Comparison of ENCODE assay signal across 14 mouse cellular contexts in the genomic region with DNA sequence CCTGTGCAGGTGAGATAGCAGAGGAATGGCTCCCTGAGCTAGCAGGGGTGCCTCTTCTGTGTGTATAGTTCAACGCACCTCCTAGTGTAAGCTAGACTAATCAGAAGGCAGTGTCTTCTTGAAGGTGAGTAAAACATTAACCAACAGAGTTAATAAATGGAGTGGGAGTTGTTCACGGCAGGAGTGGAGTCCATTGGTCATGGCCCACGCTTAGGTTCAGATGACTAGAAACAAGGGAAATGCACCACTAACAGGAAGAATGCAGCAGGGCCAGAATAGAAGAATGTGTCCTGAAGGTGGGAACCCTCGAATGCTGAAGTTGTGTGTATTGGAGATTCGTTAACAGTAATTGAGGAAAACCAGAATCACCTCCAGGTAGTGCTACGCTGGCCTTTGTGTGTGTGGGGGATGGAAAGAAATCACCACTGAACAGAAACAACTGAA. TPM values are rescaled to one million over a fixed set of nuclear protein-coding genes. Genes with fewer than 3 reads are reported as not detected.
DNase-seq lines count a peak whose midpoint lies in the region; ATAC-seq and TF ChIP-seq lines count a peak whose summit lies in the region.
"Had no signal": no experiment of that assay in that cellular context is flagged by ENCODE, and none has a peak within 500 bp of the region (broad histone marks: within the 10 kb centered on the region; RNA-seq: fewer than 3 reads in every experiment).

No protein-coding gene starts in this region.

- no peaks in the 10 kb centered on the region for H3K27me3 ChIP-seq in testis, adult 2 months (ENCODE audit: control insufficient read depth, insufficient read depth, low read length)
- no peaks in the 10 kb centered on the region for H3K27me3 ChIP-seq in kidney, embryonic 15.5 days
- H3K27me3 ChIP-seq in liver, embryonic 14.5 days (ENCODE audit: control insufficient read depth, insufficient read depth, low read length): no peaks in the 10 kb centered on the region
- no peaks in the 10 kb centered on the region for H3K27me3 ChIP-seq in forebrain, embryonic 10.5 days (ENCODE audit: poor library complexity, severe bottlenecking)
- H3K27me3 ChIP-seq: midbrain, embryonic 13.5 days had no signal

- no peak overlapping the region for H3K9ac ChIP-seq in kidney, embryonic 15.5 days
- H3K9ac ChIP-seq in liver, embryonic 14.5 days (replicated peaks): no peak overlapping the region
- H3K9ac ChIP-seq: hindbrain, embryonic 14.5 days; midbrain, embryonic 13.5 days had no signal

- peak overlapping the region; percentile 36 for H3K4me2 ChIP-seq in kidney, embryonic 15.5 days
- peak overlapping the region; percentile 39; the same call in 1 of the 2 replicates for H3K4me2 ChIP-seq in liver, embryonic 14.5 days (ENCODE audit: low read depth)
- H3K4me2 ChIP-seq: hindbrain, embryonic 14.5 days; midbrain, embryonic 13.5 days had no signal

- no peak for TF ChIP-seq CTCF in testis, adult 2 months (IDR thresholded peaks at IDR 0.05; ENCODE audit: control insufficient read depth, insufficient read depth, insufficient replicate concordance, low read depth, low read length)
- TF ChIP-seq CTCF in liver, embryonic 14.5 days (IDR thresholded peaks at IDR 0.05; ENCODE audit: low read depth): no peak

- no peak for DNase-seq in testis, postnatal 14 days (ENCODE audit: low spot score)
- no peak for DNase-seq in liver, embryonic 14.5 days (ENCODE audit: low read depth in 3 of 3, low spot score in 3 of 3)
- no peak for DNase-seq in embryo, embryonic 9.5 days (ENCODE audit: extremely low spot score)
- no peak for DNase-seq in urinary bladder, adult 2 months (ENCODE audit: low spot score)
- no peak for DNase-seq in forebrain, embryonic 10.5 days (ENCODE audit: extremely low spot score, low spot score)
- DNase-seq: adrenal gland, postnatal 14 days; cerebellum, adult 11-12 months; thymus, postnatal 25 days had no signal

- peak overlapping the region; percentile 55 for H3K4me3 ChIP-seq in testis, adult 2 months (ENCODE audit: control insufficient read depth, low read depth, low read length)
- 0 out of 2 replicates have a peak overlapping the region, but pooled peaks have one; percentile 17 for H3K4me3 ChIP-seq in kidney, embryonic 15.5 days (replicated peaks)
- 0 out of 4 replicates have a peak overlapping the region, but pooled peaks of 1 of the 2 experiments have one; percentile 0 for H3K4me3 ChIP-seq in liver, embryonic 14.5 days (ENCODE audit: insufficient read depth in 1 of 2, low read depth in 2 of 2, low read length in 2 of 2)
- no peak overlapping the region for H3K4me3 ChIP-seq in forebrain, embryonic 10.5 days
- H3K4me3 ChIP-seq: heart, embryonic 10.5 days; midbrain, embryonic 13.5 days had no signal

- 64% methylated on average over 6 of the region's 6 CpGs for WGBS in kidney, embryonic 15.5 days
- WGBS in liver, embryonic 14.5 days (ENCODE audit: insufficient replicate concordance): 64% methylated on average over 6 of the region's 6 CpGs
- 90% methylated on average over 6 of the region's 6 CpGs for WGBS in forebrain, embryonic 10.5 days

- H3K9me3 ChIP-seq in kidney, embryonic 15.5 days (replicated peaks): no peaks in the 10 kb centered on the region
- no peaks in the 10 kb centered on the region for H3K9me3 ChIP-seq in liver, embryonic 14.5 days (ENCODE audit: control insufficient read depth, low read length)
- H3K9me3 ChIP-seq in forebrain, embryonic 10.5 days: no peaks in the 10 kb centered on the region
- H3K9me3 ChIP-seq: heart, embryonic 10.5 days; midbrain, embryonic 13.5 days had no signal

- TF ChIP-seq EP300 in liver, embryonic 14.5 days (IDR thresholded peaks at IDR 0.05; ENCODE audit: low read depth): no peak

- H3K36me3 ChIP-seq in testis, adult 2 months (ENCODE audit: control insufficient read depth, insufficient read depth, low read length): peaks cover 4% of the 10 kb centered on the region
- peaks cover 33% of the 10 kb centered on the region for H3K36me3 ChIP-seq in kidney, embryonic 15.5 days
- H3K36me3 ChIP-seq in liver, embryonic 14.5 days (replicated peaks; ENCODE audit: control insufficient read depth, insufficient read depth, low read depth): peaks cover 11% of the 10 kb centered on the region
- H3K36me3 ChIP-seq in forebrain, embryonic 10.5 days (replicated peaks): peaks cover 47% of the 10 kb centered on the region

- no peak for TF ChIP-seq POLR2A in testis, adult 2 months (IDR thresholded peaks at IDR 0.05; ENCODE audit: control insufficient read depth, low read depth, low read length)

- peaks cover 2% of the 10 kb centered on the region; the same call in 1 of the 2 replicates for H3K4me1 ChIP-seq in testis, adult 2 months (ENCODE audit: control insufficient read depth, insufficient read depth, low read length)
- peaks cover 40% of the 10 kb centered on the region for H3K4me1 ChIP-seq in kidney, embryonic 15.5 days
- H3K4me1 ChIP-seq in liver, embryonic 14.5 days (replicated peaks; ENCODE audit: control insufficient read depth in 2 of 2, insufficient read depth in 2 of 2, low read length in 1 of 2): peaks cover 11 to 15% of the 10 kb centered on the region in 2 experiments
- peaks cover 18% of the 10 kb centered on the region for H3K4me1 ChIP-seq in forebrain, embryonic 10.5 days
- H3K4me1 ChIP-seq: heart, embryonic 10.5 days had no signal

- peak; percentile 81 for ATAC-seq in kidney, embryonic 15.5 days (replicated peaks; ENCODE audit: low FRiP score)
- peak; percentile 15; the same call in 1 of the 2 replicates for ATAC-seq in liver, embryonic 14.5 days (ENCODE audit: insufficient read depth)
- ATAC-seq: midbrain, embryonic 13.5 days had no signal

- no peak overlapping the region for H3K27ac ChIP-seq in testis, adult 2 months (ENCODE audit: control insufficient read depth, insufficient read depth, low read depth, low read length)
- peak overlapping the region; percentile 84 for H3K27ac ChIP-seq in kidney, embryonic 15.5 days
- H3K27ac ChIP-seq in liver, embryonic 14.5 days: no peak overlapping the region
- H3K27ac ChIP-seq in forebrain, embryonic 10.5 days: no peak overlapping the region
- H3K27ac ChIP-seq: heart, embryonic 10.5 days; hindbrain, embryonic 14.5 days; midbrain, embryonic 13.5 days had no signal

RNA-seq across cellular contexts. Expression of a gene that starts 4.2 kb away (rescaled TPM):
- polyA plus RNA-seq in testis, adult 2 months (2012; rRNA removed): 3.4 and 4.0 TPM in 2 replicates
- 22.9 and 23.5 TPM in 2 replicates for polyA plus RNA-seq in kidney, embryonic 15.5 days (2015; fragmentation: Nextera tagmentation; extraction: Ambion mirVana)
- polyA plus RNA-seq in liver, embryonic 14.5 days (2012; rRNA removed): 1.5 and 2.2 TPM in 2 replicates
- 4.7 and 4.9 TPM in 2 replicates for polyA plus RNA-seq in liver, embryonic 14.5 days (2014; fragmentation: Nextera tagmentation; extraction: Ambion mirVana)
- 10.2 and 13.2 TPM in 2 replicates for polyA plus RNA-seq in urinary bladder, adult 2 months (2012; rRNA removed)
- 25.2 and 25.3 TPM in 2 replicates for polyA plus RNA-seq in forebrain, embryonic 10.5 days (2016; fragmentation: Nextera tagmentation; extraction: Ambion mirVana)

RNA-seq across cellular contexts. Expression of a gene that starts 27.6 kb away (rescaled TPM):
- polyA plus RNA-seq in testis, adult 2 months (2012; rRNA removed): 51.4 and 58.2 TPM in 2 replicates
- 61.4 and 64.6 TPM in 2 replicates for polyA plus RNA-seq in kidney, embryonic 15.5 days (2015; fragmentation: Nextera tagmentation; extraction: Ambion mirVana)
- 5.3 and 7.7 TPM in 2 replicates for polyA plus RNA-seq in liver, embryonic 14.5 days (2012; rRNA removed)
- polyA plus RNA-seq in liver, embryonic 14.5 days (2014; fragmentation: Nextera tagmentation; extraction: Ambion mirVana): 13.3 and 13.9 TPM in 2 replicates
- 21.6 and 24.9 TPM in 2 replicates for polyA plus RNA-seq in urinary bladder, adult 2 months (2012; rRNA removed)
- 98.4 and 105 TPM in 2 replicates for polyA plus RNA-seq in forebrain, embryonic 10.5 days (2016; fragmentation: Nextera tagmentation; extraction: Ambion mirVana)

RNA-seq across cellular contexts. Expression of a gene that starts 36.1 kb away (rescaled TPM):
- 9.7 and 10.4 TPM in 2 replicates for polyA plus RNA-seq in testis, adult 2 months (2012; rRNA removed)
- not detected in 2 replicates for polyA plus RNA-seq in kidney, embryonic 15.5 days (2015; fragmentation: Nextera tagmentation; extraction: Ambion mirVana)
- not detected in 2 replicates for polyA plus RNA-seq in liver, embryonic 14.5 days (2012; rRNA removed)
- polyA plus RNA-seq in liver, embryonic 14.5 days (2014; fragmentation: Nextera tagmentation; extraction: Ambion mirVana): not detected in 2 replicates
- polyA plus RNA-seq in urinary bladder, adult 2 months (2012; rRNA removed): not detected in 2 replicates
- polyA plus RNA-seq in forebrain, embryonic 10.5 days (2016; fragmentation: Nextera tagmentation; extraction: Ambion mirVana): not detected in 2 replicates
- polyA plus RNA-seq: heart, embryonic 10.5 days; hindbrain, embryonic 14.5 days; limb, embryonic 14.5 days; midbrain, embryonic 13.5 days had no signal

Comparison
In these comparisons a context has a peak if more than half of its experiments do, and no peak if none do; other contexts are left out.
1. RNA of a gene that starts 36.1 kb away (polyA plus RNA-seq): 9.7 to 10.4 TPM in testis, adult 2 months; not detected in kidney, embryonic 15.5 days, not detected in liver, embryonic 14.5 days, not detected in urinary bladder, adult 2 months and not detected in forebrain, embryonic 10.5 days; every median in the first group is over 10 times any median in the second.